Mouse (Mus musculus): Measurements from ENCODE around the gene Trappc5.

The Trappc5 gene

GRCm38 (mm10) chr8:3676131-3676992 lies at the start of gene Trappc5:
TSS of gene Trappc5 (plus strand) at chr8:3676299.
- peak; percentile 96 for DNase-seq

GRCm38 (mm10) chr8:3626971-3627370 lies 49.1 kb upstream of the Trappc5 start:
- DNase-seq = no peak

- peak; percentile 52 for DNase-seq
Measured at GRCm38 (mm10) chr8:3628014-3628413, 48.1 kb upstream of the Trappc5 start.

GRCm38 (mm10) chr8:3630647-3631477 lies 45.2 kb upstream of the Trappc5 start, which contains the start of gene Stxbp2:
TSS of gene Stxbp2 (plus strand) at chr8:3630955.
- DNase-seq = peak; percentile 89

GRCm38 (mm10) chr8:3631478-3631875 lies 44.6 kb upstream of the Trappc5 start:
- peak; percentile 56 for DNase-seq

GRCm38 (mm10) chr8:3645804-3646203 lies 30.3 kb upstream of the Trappc5 start:
- peak; percentile 67 for DNase-seq

- no peak for DNase-seq
Measured at GRCm38 (mm10) chr8:3646824-3647531, 29.1 kb upstream of the Trappc5 start.

GRCm38 (mm10) chr8:3647561-3647960 lies 28.5 kb upstream of the Trappc5 start:
- DNase-seq = no peak

GRCm38 (mm10) chr8:3648268-3648667 lies 27.8 kb upstream of the Trappc5 start:
- DNase-seq = no peak

GRCm38 (mm10) chr8:3648990-3649389 lies 27.1 kb upstream of the Trappc5 start:
- no peak for DNase-seq

- DNase-seq = no peak
Measured at GRCm38 (mm10) chr8:3652845-3653244, 23.3 kb upstream of the Trappc5 start.

- no peak for DNase-seq
Measured at GRCm38 (mm10) chr8:3654726-3655508, 21.2 kb upstream of the Trappc5 start.

- DNase-seq = no peak
Measured at GRCm38 (mm10) chr8:3655526-3655925, 20.6 kb upstream of the Trappc5 start, which contains the start of gene Retn. TSS of gene Retn (plus strand) at chr8:3655770.

- peak; percentile 30 for DNase-seq
Measured at GRCm38 (mm10) chr8:3656725-3657381, 19.2 kb upstream of the Trappc5 start.

GRCm38 (mm10) chr8:3660889-3661288 lies 15.2 kb upstream of the Trappc5 start:
- no peak for DNase-seq

GRCm38 (mm10) chr8:3664405-3664804 lies 11.7 kb upstream of the Trappc5 start:
- DNase-seq = no peak

GRCm38 (mm10) chr8:3665507-3665906 lies 10.6 kb upstream of the Trappc5 start, which contains the start of gene Mcemp1:
TSS of gene Mcemp1 (plus strand) at chr8:3665754.
- no peak for DNase-seq

GRCm38 (mm10) chr8:3670388-3670787 lies 5.7 kb upstream of the Trappc5 start:
- no peak for DNase-seq

GRCm38 (mm10) chr8:3671980-3672491 lies 4.1 kb upstream of the Trappc5 start, which contains the start of gene Fcor:
TSS of gene Fcor (minus strand) at chr8:3672362.
- DNase-seq = peak; percentile 89

- DNase-seq = no peak
Measured at GRCm38 (mm10) chr8:3674671-3675070, 1.4 kb upstream of the Trappc5 start.

GRCm38 (mm10) chr8:3676993-3677579 lies 987 bp downstream of the Trappc5 start:
- DNase-seq = no peak
